Mouse (Mus musculus): Measurements from ENCODE around the gene Coq9. TPM values are rescaled to one million over a fixed set of nuclear protein-coding genes. Genes with fewer than 3 reads are reported as not detected.
A peak's percentile ranks its signal among the peaks of the same experiment; 100 is the strongest.

Coq9 gene
- total RNA-seq (2014; fragmentation: Nextera tagmentation) (49.5 and 54.4 TPM in 2 replicates), total RNA-seq (2017) (46.6 and 57.4 TPM in 2 replicates)

DNA sequence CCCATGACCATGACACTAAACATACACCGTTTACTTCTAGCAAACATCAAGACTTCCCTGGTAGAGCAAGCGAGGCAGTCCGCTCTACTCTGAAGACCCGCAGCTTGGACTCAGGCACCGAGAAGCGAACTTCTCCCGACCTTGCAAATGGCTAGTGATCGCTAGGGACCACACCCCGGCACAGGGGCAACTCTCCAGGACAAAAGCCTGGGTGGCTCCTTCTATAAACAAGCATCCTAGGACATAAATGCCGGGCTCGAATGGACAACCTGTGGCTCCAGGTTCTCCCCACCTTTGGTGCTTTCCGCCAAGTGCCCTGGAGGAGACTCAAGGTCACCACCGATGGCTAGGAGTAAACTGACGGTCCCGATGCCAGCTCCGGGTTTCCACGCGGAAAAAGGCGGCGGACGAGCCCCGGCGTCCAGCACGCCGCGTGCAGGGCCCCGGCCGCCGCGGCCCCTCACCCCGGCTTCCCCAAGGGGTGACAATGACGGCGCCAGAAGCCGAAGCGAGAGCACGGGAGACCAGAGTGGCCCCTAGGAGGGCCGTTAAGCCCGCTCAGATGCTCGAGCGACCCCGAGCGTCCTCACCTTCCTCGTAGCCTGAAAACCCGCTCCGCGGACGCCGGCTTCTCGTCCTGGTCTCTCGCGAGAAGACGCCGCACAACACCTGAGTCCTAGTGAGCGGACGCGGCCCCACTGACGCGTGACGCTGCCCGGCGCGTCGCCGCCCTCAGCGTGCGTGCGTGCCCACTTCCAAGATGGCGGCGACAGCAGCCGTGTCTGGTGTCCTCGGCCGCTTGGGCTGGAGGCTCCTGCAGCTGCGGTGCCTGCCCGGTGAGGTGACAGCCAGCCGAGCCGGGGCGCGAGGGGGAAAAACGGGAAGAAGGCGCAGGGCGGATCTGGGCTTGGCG lies at the start of gene Coq9, which contains the start of gene Ciapin1:
TSS of gene Coq9 (plus strand) at position 660 of the 913 bp plus-strand sequence.
TSS of gene Ciapin1 (minus strand) at position 697 of the 913 bp plus-strand sequence.
- ATAC-seq (replicated peaks; ENCODE audit: poor library complexity, severe bottlenecking), result peak; percentile 90

DNA sequence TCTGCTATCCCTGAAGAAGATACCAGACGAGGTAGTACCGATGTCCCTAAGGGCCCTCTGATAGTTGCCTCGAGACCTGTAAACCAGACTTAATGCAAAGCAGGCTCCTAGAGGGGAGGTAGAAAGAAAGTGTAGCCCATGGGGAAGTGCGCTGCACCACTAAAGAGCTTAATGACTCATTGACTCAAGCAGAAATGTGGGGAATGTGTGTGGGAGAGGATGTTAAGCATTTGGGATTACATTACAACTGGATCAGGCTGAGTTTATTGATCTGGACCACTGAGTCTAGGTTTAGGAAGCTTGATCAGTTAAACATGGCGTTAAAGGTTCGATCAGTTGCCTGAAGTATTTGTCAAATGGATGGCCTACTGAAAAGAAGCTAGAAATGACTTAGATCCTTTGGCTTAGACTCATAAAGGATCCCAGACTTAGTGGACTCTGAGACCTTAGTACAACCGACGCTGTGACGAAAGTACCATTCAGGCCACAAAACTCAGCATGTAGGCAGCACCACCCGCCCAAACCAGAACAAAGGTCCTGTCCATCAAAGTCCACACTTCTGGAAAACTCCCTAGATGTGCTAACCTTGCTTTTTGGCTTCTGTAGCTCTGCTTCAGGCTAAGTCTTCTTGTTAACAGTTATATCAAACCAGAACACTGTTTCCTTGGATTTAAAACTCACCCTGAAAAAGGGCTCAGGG lies 48.7 kb upstream of the Coq9 start:
- ATAC-seq (replicated peaks; ENCODE audit: poor library complexity, severe bottlenecking), result no peak

DNA sequence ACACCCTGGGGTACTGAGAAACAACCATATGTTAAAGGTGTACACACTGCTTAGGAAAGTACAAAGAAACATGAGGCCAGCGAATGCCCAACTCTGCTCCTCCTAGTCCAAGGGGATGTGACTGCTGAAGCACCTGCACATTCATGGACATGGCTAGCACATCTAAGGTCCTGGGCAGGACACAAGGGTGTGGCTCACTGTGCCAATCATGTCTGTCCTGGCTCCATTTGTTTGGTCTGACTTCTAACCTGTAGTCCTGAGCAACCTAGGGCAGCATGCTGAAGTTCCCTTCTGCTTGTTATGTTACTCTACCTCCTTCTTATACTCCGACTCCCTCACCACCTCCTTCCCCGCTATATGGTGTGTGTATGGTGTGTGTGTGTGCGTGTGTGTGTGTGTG lies 43.8 kb upstream of the Coq9 start:
- ATAC-seq (replicated peaks; ENCODE audit: poor library complexity, severe bottlenecking), result no peak

DNA sequence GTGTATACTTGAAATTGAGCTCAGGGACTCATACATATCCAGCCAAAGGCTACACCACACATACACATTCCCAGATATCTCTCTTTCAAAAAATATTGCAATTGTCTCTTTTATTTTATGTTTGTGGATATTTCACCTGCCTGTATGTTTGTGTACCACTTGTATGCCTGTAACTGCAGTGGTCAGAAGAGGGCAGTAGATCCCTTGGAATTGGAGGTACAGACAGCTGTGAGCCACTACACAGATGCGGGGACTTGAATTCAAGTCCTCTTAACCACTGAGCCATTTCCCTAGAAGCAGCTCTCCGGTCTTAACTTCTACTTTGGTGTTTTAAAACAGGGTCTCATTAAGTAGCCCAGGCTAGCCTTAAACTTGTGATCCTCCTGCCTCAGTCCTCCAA lies 43.3 kb upstream of the Coq9 start:
- ATAC-seq (replicated peaks; ENCODE audit: poor library complexity, severe bottlenecking), result no peak

DNA sequence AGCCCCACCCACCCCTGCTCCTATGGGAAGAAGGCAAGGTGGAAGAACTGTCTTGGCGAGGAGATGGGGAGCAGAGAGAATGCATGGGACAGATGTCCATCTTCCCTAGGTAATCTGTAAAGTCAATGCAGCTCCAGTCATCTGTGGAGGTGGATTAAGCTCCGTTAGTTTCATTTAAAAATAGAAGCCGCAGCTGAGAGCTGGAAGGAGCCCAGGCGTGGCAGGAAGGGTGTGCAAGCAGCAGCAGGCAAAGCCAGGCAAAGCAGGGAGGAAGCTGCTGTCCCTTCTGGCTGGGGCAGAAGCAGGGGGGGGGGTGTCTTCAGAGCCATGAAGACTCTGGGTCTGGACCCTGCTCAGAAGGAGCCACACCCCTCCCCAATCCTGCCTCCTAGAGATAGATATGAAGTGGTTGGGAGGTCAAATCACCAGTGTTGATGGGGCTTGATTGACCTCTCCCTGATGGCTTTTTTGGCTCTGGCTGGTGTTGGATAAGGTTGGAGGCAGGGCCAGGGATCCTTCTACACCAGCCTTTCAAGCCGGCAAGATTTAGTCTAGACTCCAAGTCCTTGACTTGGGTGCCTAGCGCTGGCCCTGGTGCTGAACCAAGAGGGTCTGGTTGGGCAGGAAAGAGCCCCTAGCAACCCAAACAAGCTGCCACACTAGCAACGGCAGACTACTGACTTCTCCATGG lies 37.7 kb upstream of the Coq9 start:
- peak; percentile 43 for ATAC-seq (replicated peaks; ENCODE audit: poor library complexity, severe bottlenecking)

DNA sequence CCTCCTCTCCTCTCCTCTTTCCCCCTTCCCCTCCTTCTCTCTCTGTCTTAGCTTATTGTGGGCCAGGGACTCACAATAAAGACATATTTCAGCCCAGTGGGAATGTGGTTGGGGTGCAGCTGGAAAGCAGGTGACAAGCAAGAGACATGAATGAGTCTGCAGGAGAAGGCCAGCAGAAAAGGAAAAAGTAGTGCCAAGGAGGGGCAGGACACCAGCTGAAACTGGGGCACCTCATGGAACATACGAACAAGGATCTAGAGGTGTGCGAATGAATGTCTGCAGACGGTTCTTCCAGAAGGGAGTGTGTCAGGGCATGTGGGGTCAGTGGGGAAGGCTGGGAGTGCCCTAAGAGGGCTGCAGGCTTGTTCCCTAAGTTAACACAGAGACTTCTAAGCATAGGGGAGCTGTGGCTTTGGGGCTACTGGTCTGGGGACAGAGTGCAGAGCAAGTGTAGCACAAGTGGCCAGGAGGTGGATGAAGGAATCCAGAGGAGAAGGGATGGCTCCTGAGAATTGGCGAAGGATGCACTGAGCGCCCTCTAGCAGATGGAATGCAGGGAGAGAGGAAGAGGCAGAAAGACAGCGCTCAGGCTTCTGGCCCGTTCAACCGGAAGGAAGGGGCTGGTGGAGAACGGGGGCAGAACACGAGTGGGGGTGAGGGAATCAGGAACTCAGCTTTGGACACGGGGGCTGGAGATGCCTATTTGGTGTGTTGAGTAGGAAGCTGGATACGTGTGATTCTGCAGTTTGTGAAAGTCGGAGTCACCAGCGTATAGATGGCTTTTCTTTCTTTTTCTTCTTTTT lies 36.6 kb upstream of the Coq9 start:
- ATAC-seq (replicated peaks; ENCODE audit: poor library complexity, severe bottlenecking), result peak; percentile 24

DNA sequence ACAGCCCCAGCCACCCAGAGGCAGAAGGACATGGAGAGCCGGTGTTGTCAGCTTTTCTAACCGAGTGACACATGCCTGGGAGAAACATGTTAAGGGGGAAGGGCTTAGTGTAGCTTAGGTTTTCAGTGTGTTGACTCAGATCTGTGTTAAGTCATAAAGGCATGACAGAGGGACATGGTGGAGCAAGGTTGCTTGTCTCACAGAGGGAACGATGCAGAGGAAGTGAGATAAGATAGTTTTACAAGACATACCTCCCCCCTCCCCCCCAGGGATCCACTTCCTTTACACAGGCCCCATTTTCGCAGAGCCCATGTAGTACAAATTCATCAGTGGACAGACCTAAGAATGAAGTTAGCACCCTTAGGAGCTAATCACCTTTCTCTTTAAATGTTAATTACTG lies 35.7 kb upstream of the Coq9 start:
- peak; percentile 73 for ATAC-seq (replicated peaks; ENCODE audit: poor library complexity, severe bottlenecking)

DNA sequence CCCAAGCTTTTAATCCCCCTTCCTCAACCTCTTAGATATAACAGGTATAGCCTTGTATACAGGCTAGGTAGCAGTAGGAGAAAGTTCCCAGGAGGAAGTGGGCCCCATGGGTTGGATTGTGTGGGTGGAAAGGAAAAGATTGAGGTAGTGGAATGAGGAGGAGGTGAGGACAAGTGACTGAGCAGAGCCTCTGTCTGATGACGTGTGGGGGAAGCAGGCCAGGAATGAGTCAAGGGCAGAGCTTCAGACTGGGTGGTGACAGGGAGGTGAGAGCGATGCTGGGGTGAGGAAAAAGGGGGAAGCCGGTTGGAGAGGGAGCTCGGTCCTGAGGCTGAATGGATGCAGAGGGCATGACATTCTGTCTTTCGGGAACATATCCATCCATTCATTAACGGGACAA lies 34.6 kb upstream of the Coq9 start:
- ATAC-seq (replicated peaks; ENCODE audit: poor library complexity, severe bottlenecking), result no peak

DNA sequence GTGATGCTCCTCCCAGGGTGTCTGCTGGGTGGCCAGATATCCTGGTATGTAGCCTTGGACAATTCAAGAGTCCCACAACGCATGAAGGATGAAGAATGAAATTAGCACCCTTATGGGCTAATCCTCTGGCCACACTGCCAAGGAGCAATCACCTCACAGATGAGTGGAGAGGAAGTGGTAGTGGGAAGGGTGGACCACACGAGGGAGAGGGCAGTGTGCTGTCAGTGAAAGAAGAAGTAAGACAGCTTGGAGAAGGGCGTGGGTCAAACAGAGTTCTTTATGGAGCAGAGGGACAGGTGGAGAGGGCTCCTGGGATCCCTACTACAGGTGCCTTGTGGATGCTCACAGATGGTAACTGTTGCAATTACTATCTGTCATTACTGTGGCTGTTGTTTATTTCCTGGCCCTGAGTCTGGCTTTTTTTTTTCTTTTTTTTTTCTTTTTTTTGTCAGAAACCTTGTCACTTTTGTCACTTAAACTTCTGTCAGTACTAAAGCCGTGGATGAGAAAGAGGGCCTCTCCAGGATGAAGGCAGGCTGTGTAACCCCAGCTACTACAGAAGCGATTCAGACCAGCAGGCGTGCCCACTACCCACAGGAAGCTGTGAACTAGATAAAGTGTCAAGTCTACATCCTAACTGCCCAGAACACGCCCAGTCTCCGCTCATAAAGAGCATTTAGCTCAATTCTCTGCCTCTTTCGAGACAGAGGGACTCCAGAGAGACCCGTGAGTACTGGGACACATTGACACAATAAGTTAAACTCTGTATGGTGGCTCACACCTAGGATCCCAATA lies 33.4 kb upstream of the Coq9 start:
- peak; percentile 78 for ATAC-seq (replicated peaks; ENCODE audit: poor library complexity, severe bottlenecking)

DNA sequence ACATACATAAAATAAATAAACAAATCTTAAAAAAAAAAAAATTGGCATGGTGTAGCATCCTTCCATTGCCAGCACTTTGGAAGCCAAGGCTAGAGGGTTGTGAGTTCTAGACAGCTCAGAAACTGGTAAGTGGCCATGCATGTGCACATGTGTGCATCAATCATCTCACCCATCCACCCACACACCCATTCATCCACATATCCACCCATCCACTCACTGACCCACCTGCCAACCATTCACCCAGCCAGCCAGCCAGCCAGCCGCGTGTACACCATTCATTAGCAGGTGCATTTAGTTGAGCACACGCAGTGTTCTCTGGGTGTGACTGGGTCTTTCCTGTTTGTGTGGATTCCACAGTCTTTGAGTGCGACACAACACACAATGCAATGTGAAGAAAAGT lies 32.3 kb upstream of the Coq9 start:
- no peak for ATAC-seq (replicated peaks; ENCODE audit: poor library complexity, severe bottlenecking)

DNA sequence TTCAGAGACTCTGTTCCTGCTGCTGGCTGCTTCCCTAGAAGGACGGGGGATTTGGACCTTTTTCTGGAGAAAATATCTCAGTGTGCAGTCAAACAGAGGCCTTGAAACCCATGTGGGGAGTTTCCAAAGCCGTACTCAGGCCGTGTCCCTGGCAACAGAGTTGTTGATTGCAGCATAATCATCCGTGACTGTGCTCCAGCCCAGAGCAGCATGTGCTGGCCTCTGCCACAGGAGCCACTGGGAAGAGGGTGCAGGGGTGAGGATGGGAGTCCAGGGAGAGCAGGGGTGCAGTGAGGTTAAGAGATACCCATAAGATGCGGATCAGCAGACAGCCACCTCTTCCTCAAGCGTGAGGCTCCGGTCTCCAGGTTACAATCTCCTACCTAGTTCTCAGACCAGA lies 30.6 kb upstream of the Coq9 start:
- ATAC-seq (replicated peaks; ENCODE audit: poor library complexity, severe bottlenecking), result no peak

DNA sequence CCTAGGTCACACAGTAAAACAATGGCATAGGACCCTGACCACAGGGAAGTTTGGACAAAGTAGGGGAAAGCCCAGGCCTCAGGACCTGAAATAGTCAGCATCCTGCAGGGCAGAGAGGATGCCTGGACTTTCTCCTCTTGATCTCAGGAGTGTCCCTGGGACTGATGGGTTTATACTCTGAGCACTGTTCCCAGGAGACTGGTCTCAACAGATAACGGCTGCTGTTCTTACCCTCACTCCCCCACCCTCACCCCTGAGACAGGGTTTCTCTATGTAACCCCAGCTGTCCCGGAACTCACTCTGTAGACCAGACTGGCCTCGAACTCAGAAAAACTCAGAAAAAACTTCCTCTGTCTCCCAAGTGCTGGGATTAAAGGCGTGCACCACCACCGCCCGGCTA lies 29.7 kb upstream of the Coq9 start:
- no peak for ATAC-seq (replicated peaks; ENCODE audit: poor library complexity, severe bottlenecking)

DNA sequence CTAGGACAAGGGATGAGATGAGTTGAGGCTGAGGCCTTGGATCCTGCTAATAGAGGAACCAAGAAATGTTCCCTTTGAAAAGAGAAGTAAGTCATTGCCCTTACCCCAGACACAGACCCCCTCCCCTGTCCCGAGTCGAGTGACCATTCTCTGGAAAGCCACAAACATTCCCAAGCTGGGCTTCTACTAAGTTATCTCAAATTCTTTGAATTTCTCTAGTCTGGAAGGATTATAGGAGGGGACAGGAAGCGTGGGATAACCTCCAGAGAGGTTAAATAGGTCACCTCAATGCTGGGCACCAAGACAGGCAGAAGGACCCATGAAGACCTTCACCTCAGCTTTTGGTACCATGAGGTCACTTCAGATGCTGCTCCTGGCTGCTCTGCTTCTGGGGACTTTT lies 28.0 kb upstream of the Coq9 start, which contains the start of gene Ccl17:
TSS of gene Ccl17 (plus strand) at position 301 of the 400 bp plus-strand sequence.
- peak; percentile 20 for ATAC-seq (replicated peaks; ENCODE audit: poor library complexity, severe bottlenecking)

DNA sequence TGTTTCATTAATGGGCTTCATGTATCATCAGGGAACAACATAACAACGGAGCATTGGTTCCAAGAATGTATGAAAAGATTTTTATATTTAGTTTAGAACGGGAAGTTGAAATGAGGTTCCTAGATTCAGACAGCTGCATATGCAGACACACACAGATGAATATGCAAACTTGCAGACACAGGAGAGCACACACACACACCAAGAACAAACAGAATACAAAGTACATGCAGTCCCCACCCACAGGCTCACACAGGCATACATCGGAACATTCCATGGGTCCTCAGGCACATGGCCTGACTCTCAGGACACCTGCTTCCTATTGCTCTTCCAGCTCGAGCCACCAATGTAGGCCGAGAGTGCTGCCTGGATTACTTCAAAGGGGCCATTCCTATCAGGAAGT lies 27.3 kb upstream of the Coq9 start:
- ATAC-seq (replicated peaks; ENCODE audit: poor library complexity, severe bottlenecking), result no peak

DNA sequence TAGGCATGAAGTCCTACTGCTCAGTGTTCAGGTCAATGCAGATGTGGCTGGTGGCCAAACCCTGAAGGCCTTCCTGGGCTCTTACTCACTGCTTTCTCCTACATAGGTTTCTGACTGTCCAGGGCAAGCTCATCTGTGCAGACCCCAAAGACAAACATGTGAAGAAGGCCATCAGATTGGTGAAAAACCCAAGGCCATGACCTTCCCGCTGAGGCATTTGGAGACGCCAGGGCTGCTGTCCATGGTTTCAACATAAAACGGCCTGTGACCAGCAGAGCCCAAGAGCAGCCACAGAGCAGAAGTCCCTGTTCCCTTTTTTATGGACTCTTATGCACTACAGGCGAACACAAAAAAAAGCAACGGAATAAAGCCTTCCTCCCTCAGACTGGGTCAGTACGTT lies 26.5 kb upstream of the Coq9 start:
- peak; percentile 85 for ATAC-seq (replicated peaks; ENCODE audit: poor library complexity, severe bottlenecking)

DNA sequence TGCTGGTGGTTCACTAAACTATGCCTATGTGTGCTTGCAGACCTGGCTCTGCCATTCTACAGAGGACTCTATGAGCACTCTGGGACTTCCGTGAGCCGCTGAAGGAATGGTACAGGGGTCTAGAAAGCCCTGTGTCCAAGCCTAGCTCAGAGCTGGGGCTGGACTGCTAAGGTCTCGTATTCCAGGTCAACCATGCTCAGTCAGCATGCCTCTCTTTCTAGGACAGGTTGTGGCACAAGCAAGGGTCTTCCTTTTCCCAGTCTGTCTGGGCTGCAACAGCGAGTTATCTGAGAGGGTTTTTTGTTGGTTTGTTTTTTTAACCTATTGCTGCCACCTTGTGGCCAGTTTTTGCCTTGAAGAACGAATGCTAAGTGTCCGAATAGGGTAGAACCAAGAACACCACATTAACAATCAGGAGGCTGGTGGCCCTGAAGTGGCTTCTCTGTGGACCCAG lies 25.4 kb upstream of the Coq9 start:
- peak; percentile 36 for ATAC-seq (replicated peaks; ENCODE audit: poor library complexity, severe bottlenecking)

DNA sequence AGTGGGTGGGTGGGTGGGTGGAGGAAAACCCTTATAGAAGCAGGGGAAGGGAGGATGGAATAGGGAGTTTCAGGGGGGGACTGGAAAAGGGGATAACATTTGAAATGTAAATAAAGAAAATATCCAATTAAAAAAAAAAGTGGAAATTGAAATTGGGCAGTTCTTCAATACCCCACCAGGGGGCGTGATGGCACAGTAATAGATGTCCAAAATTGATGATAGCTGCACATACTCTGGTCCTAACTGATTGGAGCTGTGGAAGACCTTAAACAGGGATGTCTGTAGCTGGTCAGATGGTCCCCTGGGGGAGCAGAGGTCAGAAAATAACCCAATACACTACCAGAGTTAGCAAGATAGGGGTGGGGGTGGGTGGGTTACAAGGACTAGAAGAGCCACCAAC lies 23.6 kb upstream of the Coq9 start:
- no peak for ATAC-seq (replicated peaks; ENCODE audit: poor library complexity, severe bottlenecking)

DNA sequence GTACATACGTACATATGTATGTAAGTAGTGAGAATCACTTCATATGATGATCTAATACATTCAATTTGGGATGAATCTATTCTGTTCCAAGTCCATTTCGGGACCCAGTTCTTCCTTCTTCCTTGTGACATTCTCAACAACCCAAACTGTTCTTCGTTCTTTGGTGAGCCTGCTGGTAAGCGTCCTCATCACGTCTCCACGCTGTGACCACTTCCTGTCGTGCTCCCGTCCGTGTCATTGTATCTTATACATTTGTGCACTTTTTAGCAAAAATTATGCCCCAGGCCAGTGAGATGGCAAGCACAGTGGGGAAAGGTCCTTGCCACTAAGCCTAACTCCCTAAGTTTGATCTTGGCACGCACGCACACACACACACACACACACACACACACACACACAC lies 20.2 kb upstream of the Coq9 start:
- no peak for ATAC-seq (replicated peaks; ENCODE audit: poor library complexity, severe bottlenecking)

DNA sequence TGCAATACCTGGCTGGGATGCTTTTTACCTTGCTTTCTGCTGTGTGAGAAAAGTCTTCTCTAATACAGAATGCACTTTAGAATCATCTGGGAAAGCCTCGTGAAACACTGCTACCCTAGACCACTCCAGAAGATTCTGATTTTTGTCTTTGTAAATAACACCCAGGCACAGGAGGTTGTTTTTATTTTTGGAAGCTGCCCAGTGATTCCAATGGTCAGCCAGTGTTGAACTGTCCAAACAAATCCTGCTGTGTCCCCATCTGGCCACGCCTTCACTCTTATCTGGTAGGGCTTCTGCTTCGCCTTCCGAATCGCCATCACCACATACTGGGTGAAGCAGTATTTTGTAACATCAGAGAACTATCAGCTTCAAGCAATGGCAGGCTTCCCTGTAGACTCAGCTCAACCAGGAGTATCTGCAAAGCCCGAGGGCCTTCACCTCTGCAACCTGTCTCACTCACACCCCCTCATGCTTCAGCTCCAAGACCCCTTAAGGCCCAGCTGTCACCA lies 18.4 kb upstream of the Coq9 start:
- ATAC-seq (replicated peaks; ENCODE audit: poor library complexity, severe bottlenecking), result no peak

All from granulocyte monocyte progenitor cell, adult 5-6 weeks (primary cell).